Mouse (Mus musculus): Measurements from ENCODE around the gene Slc25a11. TPM values are rescaled to one million over a fixed set of nuclear protein-coding genes. Genes with fewer than 3 reads are reported as not detected.

Gene Slc25a11
- polyA plus RNA-seq, 1 experiment from 2014 or later = 221 TPM

GRCm38 (mm10) chr11:70597301-70597700 is 50.0 kb downstream of the Slc25a11 start:
- H3K9ac ChIP-seq (ENCODE audit: low read depth, low read length) = no peak overlapping the region
- no peaks in the 10 kb centered on the region for H3K9me3 ChIP-seq (replicated peaks; ENCODE audit: control insufficient read depth, low read length)
- peaks cover 8% of the 10 kb centered on the region; the same call in 1 of the 2 replicates for H3K4me1 ChIP-seq (ENCODE audit: control insufficient read depth, insufficient read depth, low read length)
- H3K4me3 ChIP-seq (ENCODE audit: low read depth, low read length) = no peak overlapping the region
- no peak for ATAC-seq (replicated peaks; ENCODE audit: insufficient number of reproducible peaks, low FRiP score, low TSS enrichment)
- peaks cover 5% of the 10 kb centered on the region; the same call in 1 of the 2 replicates for H3K36me3 ChIP-seq (ENCODE audit: control insufficient read depth, insufficient read depth, low read length)
- 77% methylated on average over 6 of the region's 6 CpGs for WGBS (ENCODE audit: insufficient replicate concordance)
- H3K27me3 ChIP-seq (ENCODE audit: control insufficient read depth, insufficient read depth, low read length) = no peaks in the 10 kb centered on the region
- H3K4me2 ChIP-seq = no peak overlapping the region
- H3K27ac ChIP-seq (ENCODE audit: low read depth, low read length) = no peak overlapping the region

GRCm38 (mm10) chr11:70596094-70596493 is 51.2 kb downstream of the Slc25a11 start:
- WGBS (ENCODE audit: insufficient replicate concordance) = 70% methylated on average over 4 of the region's 4 CpGs
- ATAC-seq (replicated peaks; ENCODE audit: insufficient number of reproducible peaks, low FRiP score, low TSS enrichment) = no peak
- Histone ChIP-seq H3K27ac (ENCODE audit: low read depth, low read length) (no peak overlapping the region), H3K9ac (ENCODE audit: low read depth, low read length) (no peak overlapping the region), H3K27me3 (ENCODE audit: control insufficient read depth, insufficient read depth, low read length) (no peaks in the 10 kb centered on the region), H3K4me2 (no peak overlapping the region), H3K4me3 (ENCODE audit: low read depth, low read length) (no peak overlapping the region), H3K9me3 (replicated peaks; ENCODE audit: control insufficient read depth, low read length) (no peaks in the 10 kb centered on the region), H3K4me1 (ENCODE audit: control insufficient read depth, insufficient read depth, low read length) (peaks cover 8% of the 10 kb centered on the region; the same call in 1 of the 2 replicates), H3K36me3 (ENCODE audit: control insufficient read depth, insufficient read depth, low read length) (peaks cover 5% of the 10 kb centered on the region; the same call in 1 of the 2 replicates)

GRCm38 (mm10) chr11:70595638-70596037 is 51.6 kb downstream of the Slc25a11 start:
- Histone ChIP-seq H3K4me1 (ENCODE audit: control insufficient read depth, insufficient read depth, low read length) (peaks cover 8% of the 10 kb centered on the region; the same call in 1 of the 2 replicates), H3K9me3 (replicated peaks; ENCODE audit: control insufficient read depth, low read length) (no peaks in the 10 kb centered on the region), H3K36me3 (ENCODE audit: control insufficient read depth, insufficient read depth, low read length) (peaks cover 5% of the 10 kb centered on the region; the same call in 1 of the 2 replicates), H3K27ac (ENCODE audit: low read depth, low read length) (no peak overlapping the region), H3K4me3 (ENCODE audit: low read depth, low read length) (no peak overlapping the region), H3K9ac (ENCODE audit: low read depth, low read length) (no peak overlapping the region), H3K4me2 (no peak overlapping the region), H3K27me3 (ENCODE audit: control insufficient read depth, insufficient read depth, low read length) (no peaks in the 10 kb centered on the region)
- WGBS (ENCODE audit: insufficient replicate concordance) = 68% methylated on average over 2 of the region's 2 CpGs
- ATAC-seq (replicated peaks; ENCODE audit: insufficient number of reproducible peaks, low FRiP score, low TSS enrichment) = no peak

GRCm38 (mm10) chr11:70594253-70594989 is 52.9 kb downstream of the Slc25a11 start:
- H3K27ac ChIP-seq (ENCODE audit: low read depth, low read length) = no peak overlapping the region
- no peaks in the 10 kb centered on the region for H3K27me3 ChIP-seq (ENCODE audit: control insufficient read depth, insufficient read depth, low read length)
- H3K9me3 ChIP-seq (replicated peaks; ENCODE audit: control insufficient read depth, low read length) = no peaks in the 10 kb centered on the region
- no peak overlapping the region for H3K4me2 ChIP-seq
- H3K4me1 ChIP-seq (ENCODE audit: control insufficient read depth, insufficient read depth, low read length) = peaks cover 8% of the 10 kb centered on the region; the same call in 1 of the 2 replicates
- H3K9ac ChIP-seq (ENCODE audit: low read depth, low read length) = no peak overlapping the region
- peaks cover 5% of the 10 kb centered on the region; the same call in 1 of the 2 replicates for H3K36me3 ChIP-seq (ENCODE audit: control insufficient read depth, insufficient read depth, low read length)
- no peak overlapping the region for H3K4me3 ChIP-seq (ENCODE audit: low read depth, low read length)
- WGBS (ENCODE audit: insufficient replicate concordance) = 68% methylated on average over 15 of the region's 15 CpGs
- ATAC-seq (replicated peaks; ENCODE audit: insufficient number of reproducible peaks, low FRiP score, low TSS enrichment) = no peak

Other genes with a start within 250 kb of the Slc25a11 start
- gene Pelp1, start 237.4 kb downstream of the Slc25a11 start, polyA plus RNA-seq (2014; fragmentation: Nextera tagmentation; extraction: Ambion mirVana) = 22.1 and 27.5 TPM in 2 replicates
- 11.6 and 12.9 TPM in 2 replicates for gene Arrb2, start 214.8 kb downstream of the Slc25a11 start, polyA plus RNA-seq (2014; fragmentation: Nextera tagmentation; extraction: Ambion mirVana)
- gene Med11, start 195.6 kb downstream of the Slc25a11 start, polyA plus RNA-seq (2014; fragmentation: Nextera tagmentation; extraction: Ambion mirVana) = 28.6 and 31.2 TPM in 2 replicates
- gene Zmynd15, start 188.0 kb downstream of the Slc25a11 start, polyA plus RNA-seq (2014; fragmentation: Nextera tagmentation; extraction: Ambion mirVana) = 1.1 and 1.9 TPM in 2 replicates
- gene Cxcl16, start 187.5 kb downstream of the Slc25a11 start, polyA plus RNA-seq (2014; fragmentation: Nextera tagmentation; extraction: Ambion mirVana) = 6.2 and 7.3 TPM in 2 replicates
- 8.2 and 10.3 TPM in 2 replicates for gene Tm4sf5, start 142.2 kb downstream of the Slc25a11 start, polyA plus RNA-seq (2014; fragmentation: Nextera tagmentation; extraction: Ambion mirVana)
- gene Vmo1, start 132.9 kb downstream of the Slc25a11 start, polyA plus RNA-seq (2014; fragmentation: Nextera tagmentation; extraction: Ambion mirVana) = 0.35 TPM in 1 of 2 replicates, not detected in the other
- 0.84 TPM in 1 of 2 replicates, not detected in the other for gene Gltpd2, start 128.3 kb downstream of the Slc25a11 start, polyA plus RNA-seq (2014; fragmentation: Nextera tagmentation; extraction: Ambion mirVana)
- gene Psmb6, start 122.1 kb downstream of the Slc25a11 start, polyA plus RNA-seq (2014; fragmentation: Nextera tagmentation; extraction: Ambion mirVana) = 684 and 701 TPM in 2 replicates
- gene Gm40193, start 114.5 kb downstream of the Slc25a11 start, polyA plus RNA-seq (2014; fragmentation: Nextera tagmentation; extraction: Ambion mirVana) = not detected in 2 replicates
- gene Pld2, start 107.4 kb downstream of the Slc25a11 start, polyA plus RNA-seq (2014; fragmentation: Nextera tagmentation; extraction: Ambion mirVana) = 7.4 and 8.6 TPM in 2 replicates
- gene Mink1, start 84.6 kb downstream of the Slc25a11 start, polyA plus RNA-seq (2014; fragmentation: Nextera tagmentation; extraction: Ambion mirVana) = 15.1 and 16.1 TPM in 2 replicates
- gene 4930544D05Rik, start 31.6 kb downstream of the Slc25a11 start, polyA plus RNA-seq (2014; fragmentation: Nextera tagmentation; extraction: Ambion mirVana) = not detected in 2 replicates
- not detected in 2 replicates for gene Chrne, start 28.3 kb downstream of the Slc25a11 start, polyA plus RNA-seq (2014; fragmentation: Nextera tagmentation; extraction: Ambion mirVana)
- 2.6 and 5.4 TPM in 2 replicates for gene Gp1ba, start 8.4 kb downstream of the Slc25a11 start, polyA plus RNA-seq (2014; fragmentation: Nextera tagmentation; extraction: Ambion mirVana)
- 66.8 and 76.9 TPM in 2 replicates for gene Rnf167, start 244 bp downstream of the Slc25a11 start, polyA plus RNA-seq (2014; fragmentation: Nextera tagmentation; extraction: Ambion mirVana)
- 1,771 and 1,932 TPM in 2 replicates for gene Pfn1, start 7.2 kb upstream of the Slc25a11 start, polyA plus RNA-seq (2014; fragmentation: Nextera tagmentation; extraction: Ambion mirVana)
- 272 and 313 TPM in 2 replicates for gene Eno3, start 9.7 kb upstream of the Slc25a11 start, polyA plus RNA-seq (2014; fragmentation: Nextera tagmentation; extraction: Ambion mirVana)
- 187 and 201 TPM in 2 replicates for gene Spag7, start 21.9 kb upstream of the Slc25a11 start, polyA plus RNA-seq (2014; fragmentation: Nextera tagmentation; extraction: Ambion mirVana)
- gene Camta2, start 40.6 kb upstream of the Slc25a11 start, polyA plus RNA-seq (2014; fragmentation: Nextera tagmentation; extraction: Ambion mirVana) = 10.6 and 14.4 TPM in 2 replicates
- 0.89 and 2.2 TPM in 2 replicates for gene Inca1, start 52.7 kb upstream of the Slc25a11 start, polyA plus RNA-seq (2014; fragmentation: Nextera tagmentation; extraction: Ambion mirVana)
- gene Kif1c, start 53.1 kb upstream of the Slc25a11 start, polyA plus RNA-seq (2014; fragmentation: Nextera tagmentation; extraction: Ambion mirVana) = 9.8 and 11.4 TPM in 2 replicates
- gene Zfp3, start 116.7 kb upstream of the Slc25a11 start, polyA plus RNA-seq (2014; fragmentation: Nextera tagmentation; extraction: Ambion mirVana) = 7.1 and 9.3 TPM in 2 replicates
- 0.27 TPM in 1 of 2 replicates, not detected in the other for gene Scimp, start 165.1 kb upstream of the Slc25a11 start, polyA plus RNA-seq (2014; fragmentation: Nextera tagmentation; extraction: Ambion mirVana)
- gene Rabep1, start 197.3 kb upstream of the Slc25a11 start, polyA plus RNA-seq (2014; fragmentation: Nextera tagmentation; extraction: Ambion mirVana) = 25.9 and 27.8 TPM in 2 replicates

Data from heart, embryonic 11.5 days (tissue).